Mouse (Mus musculus): Measurements from ENCODE around the gene Rrp1b.
A peak's percentile ranks its signal among the peaks of the same experiment; 100 is the strongest.
"Not testable (repeated sequence)": the region's sequence is repeated elsewhere in the genome, so short reads cannot be mapped to it uniquely, and the experiment has no call there.

Gene Rrp1b

DNA sequence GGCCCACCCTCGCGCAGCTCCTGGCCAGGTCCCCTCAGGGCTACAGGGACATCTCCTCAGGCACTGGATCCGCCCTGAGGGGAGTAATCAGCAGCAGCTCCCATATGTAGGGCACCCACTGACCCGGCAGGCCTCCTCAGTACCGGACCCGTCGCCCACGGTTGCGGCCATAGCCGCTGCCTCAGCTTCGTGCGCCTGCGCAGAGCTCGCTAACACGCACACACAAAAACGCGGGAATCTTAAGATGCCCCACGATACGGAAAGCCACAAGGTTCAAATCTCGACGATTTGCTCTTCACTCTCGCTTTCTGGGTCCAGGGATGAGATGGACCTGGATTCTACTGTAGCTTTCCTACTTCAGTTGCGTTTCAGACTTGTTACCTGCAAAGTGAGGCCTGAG, 1.6 kb upstream of the Rrp1b start:
- no peak for DNase-seq

DNA sequence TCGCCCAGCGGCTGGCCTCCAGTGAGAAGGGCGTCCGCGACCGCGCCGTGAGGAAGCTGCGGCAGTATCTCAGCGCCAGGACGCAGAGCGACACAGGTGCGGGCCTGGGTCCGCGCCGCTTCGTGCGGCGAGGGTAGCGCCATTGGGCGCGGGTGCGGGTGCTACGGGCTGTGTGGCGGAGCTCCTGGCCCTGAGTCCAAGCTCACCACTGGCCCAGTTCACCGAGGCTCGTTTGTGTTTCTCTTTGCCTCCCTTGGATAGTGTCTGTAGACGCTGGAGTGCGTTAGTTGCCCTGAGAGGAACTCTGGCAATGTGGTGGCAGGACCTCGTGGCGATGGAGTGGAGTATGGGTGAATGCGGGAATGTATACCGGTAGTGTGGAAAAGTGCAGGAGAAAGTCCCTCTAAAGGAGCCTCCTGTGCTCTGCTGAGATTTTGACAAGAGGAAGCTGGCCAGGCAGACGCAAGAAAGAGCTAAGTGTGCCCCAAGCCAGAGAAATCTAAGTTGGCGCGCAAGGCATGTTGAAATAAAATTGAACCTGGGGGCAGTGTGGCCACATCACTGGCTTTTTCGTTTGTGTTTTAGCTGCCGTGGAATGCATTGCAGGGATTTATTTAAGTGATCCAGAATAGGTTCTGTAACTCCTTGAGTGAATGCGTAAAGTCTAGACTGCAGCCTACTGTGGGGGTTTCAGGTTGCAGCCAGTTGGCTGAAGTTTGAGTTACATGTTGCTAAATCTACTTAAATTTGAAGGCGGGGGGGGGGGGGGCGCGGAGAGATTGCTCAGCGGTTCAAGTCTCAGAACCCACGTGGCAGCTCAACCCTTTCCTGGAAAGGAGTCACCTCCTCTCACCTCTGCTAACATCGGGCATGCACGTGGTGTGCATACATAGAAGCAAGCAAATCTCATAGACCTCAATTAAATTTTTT, 874 bp downstream of the Rrp1b start:
- DNase-seq, result no peak

DNA sequence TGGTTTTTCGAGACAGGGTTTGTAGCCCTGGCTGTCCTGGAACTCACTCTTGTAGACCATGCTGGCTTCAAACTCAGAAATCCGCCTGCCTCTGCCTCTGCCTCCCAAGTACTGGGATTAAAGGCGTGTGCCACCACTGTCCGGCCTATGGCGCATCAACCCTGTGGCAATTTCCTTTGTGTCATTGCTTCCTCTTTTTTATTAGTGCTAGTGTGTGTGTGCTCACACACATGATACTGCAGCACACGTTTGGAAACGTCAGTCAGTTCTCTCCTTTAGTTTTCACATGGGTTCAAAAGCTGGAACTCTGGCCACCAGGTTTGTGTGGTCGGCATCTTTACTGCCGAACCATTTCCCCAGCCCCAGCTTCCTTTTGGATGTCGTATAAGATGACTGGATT, 4.4 kb downstream of the Rrp1b start:
- no peak for DNase-seq

DNA sequence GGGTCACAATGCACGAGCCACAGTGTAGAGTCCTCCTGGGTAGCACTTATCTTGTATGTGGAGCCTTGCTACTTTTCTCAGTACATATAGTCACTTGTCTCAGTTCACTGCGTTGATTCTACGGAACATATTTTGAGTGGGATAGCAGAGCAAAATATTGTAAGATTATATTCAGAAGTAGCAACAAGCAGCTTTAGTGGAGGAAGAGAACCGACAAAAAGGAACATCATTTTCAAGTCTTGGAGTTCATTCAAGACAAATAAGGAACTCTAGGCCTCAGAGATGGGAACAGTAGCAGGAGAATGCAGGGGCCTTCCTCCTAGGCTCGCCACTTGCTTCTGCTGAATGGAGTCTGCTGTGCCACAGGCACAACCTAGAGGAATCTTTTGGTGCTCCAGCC, 10.6 kb downstream of the Rrp1b start:
- no peak for DNase-seq

DNA sequence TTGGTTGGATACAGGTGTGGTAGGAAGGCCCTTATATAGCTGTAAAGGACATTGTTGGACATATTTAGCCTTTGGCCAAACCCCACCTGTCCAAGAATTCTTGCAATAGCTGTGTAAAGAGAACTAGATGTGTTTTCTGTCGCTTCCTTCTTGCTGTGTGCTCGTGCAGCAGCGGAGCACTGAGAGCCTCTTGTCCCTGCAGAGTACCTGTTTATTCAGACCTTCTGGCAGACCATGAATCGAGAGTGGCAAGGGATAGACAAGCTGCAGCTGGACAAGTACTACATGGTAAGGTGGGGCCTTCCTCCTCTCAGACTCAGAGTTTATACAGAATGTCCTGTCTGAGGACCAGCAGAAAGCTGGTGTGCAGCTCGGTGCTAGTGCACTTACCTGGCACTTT, 12.5 kb downstream of the Rrp1b start:
- DNase-seq, result no peak

DNA sequence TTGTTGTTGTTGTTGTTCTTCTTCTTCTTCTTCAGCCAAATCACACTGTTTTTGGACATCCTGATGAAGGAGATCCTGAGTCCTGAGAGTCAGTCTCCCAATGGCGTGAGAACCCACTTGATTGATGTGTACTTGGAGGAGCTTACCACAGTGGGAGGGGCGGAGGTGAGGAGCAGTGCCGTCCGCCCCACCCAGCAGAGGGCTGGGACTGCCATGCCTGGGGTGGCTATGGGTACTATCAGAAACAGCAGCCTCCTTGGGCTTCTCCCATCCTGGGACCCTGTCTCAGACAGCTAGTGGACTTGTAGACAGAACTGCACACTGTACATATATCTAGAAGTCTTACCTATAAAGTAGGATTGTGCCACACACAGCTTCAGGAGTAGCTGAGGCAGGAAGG, 14.0 kb downstream of the Rrp1b start:
- no peak for DNase-seq

DNA sequence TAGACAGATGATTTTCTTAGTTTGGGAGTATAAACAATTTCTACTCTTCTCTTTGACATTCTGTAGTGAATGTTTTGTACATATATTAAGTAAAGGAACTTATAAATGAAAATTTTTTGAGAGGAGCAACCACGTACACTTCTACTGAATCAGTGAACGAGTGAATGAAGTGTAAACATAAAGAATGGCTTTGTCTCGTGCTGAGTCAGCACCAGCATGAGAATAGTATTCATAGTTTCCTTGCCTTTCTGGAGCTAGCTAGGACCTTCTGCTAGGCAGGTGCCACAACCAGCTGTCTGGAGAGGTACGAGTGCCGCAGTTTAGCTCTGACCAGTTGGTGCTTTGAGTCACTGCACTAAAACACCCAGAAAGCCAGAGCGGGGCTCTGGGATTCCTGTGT, 14.7 kb downstream of the Rrp1b start:
- no peak for DNase-seq

DNA sequence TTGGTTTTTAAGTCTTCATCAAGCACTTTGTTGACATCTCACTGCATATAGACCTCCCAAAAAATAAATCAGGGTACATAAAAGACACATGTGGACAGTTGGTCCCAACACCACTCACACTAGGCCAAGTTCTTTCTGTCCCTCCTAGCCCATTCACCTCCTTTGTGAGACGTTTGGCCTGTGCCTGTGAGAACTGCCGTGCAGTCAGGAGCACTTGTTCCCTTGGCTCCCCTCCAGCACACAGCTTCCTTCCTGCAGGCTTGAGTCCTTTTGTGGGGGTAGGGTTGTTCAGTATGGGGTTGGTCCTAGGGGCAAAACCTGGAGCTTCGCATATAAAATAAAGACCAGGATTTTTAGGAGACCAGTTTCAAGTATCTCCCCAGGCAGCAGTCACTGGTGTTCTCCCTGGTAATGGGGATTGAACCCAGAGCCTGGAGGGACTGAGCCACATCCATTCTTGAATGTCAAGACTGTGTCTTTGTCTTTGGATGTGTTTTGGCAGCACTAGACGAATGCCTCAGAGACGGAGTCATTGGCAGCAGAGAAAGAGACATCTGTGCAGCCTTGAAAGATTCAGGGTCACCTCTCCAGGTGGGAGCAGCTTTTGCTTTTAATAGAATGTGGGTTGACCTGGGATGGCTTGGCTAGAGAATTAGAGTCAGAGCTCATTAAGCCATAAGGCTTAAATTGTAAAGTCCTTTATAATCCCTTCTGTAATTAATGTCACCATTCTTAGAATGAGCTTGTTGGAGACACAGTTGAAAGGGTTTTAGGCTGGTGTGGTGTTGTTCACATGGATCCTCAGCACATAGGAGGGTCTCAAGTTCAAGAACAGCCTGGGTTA, 16.6 kb downstream of the Rrp1b start:
- peak; percentile 61 for DNase-seq

DNA sequence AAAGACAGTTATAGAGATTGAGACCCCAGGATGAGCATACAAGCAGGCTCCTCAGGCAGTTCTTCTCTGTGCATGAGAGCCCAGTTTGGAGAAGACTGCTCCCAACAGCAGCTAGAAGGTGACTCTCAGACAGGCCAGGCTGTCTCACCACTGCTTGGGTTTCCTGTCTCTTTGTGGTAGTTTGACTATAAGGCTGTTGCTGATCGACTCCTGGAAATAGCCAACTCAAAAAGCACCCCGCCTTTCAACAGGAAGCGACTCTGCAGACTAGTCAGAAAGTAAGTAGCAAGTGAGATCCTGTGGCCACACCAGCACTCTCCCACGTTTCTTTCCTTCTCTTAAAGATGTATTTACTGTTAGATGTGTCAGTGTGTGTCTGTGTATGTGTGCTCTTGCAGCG, 17.8 kb downstream of the Rrp1b start:
- DNase-seq, result no peak

DNA sequence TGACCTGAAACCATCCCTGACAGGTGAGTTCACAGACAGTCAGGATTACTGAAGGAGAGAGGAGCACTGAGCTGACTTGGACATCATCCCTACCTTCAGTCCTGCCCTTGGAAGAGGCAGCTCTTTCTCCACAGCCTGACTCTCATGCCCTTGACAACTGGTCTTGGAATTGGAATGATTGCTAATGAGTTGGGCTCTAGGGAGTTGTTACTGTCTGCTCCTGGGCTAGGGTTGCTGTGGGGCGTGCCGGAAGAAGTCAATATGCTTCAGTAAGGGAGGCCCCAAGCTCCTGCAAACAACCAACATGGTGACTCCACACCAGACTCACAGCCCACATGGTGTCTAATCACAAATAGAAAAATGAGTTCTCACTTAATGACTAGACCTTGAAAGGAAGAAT, 21.9 kb downstream of the Rrp1b start:
- no peak for DNase-seq

DNA sequence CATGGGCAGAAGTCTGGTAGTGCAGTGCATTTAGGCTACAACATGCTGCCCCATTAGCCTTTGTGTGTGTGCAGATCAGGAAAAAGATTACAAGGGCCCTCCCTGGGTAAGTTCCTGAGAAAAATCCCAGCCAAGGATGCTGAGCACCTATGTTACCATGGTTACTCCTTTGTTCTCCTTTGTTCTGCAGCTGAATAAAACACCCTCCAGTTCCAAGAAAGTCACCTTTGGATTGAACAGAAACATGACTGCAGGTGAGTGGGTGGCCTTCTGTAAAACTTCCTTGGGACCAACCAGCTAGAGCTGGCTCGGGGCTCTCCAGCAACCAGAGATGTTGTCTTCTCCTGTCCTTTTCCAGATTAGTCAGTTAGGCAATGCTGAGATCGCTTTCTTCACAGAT, 23.2 kb downstream of the Rrp1b start:
- DNase-seq, result no peak

DNA sequence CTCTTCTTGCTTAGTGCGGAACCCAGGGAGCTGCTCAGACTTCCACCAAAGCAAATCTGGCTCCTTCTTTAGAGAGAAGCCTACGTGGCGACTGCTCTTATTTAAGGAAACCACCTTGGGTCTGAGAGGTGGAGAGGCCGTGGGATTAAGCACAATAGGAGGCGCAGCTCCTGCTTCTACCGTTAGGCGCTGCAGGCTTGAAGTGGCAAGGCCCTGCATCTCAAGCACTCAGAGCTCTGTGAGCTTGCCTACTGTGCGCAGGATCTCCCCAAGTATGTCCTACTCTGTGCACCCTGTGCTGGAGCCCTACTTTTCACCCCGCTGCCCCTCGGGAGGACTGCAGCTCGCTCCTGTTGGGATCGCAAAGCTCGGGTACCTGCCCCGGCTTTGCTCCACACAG, 25.3 kb downstream of the Rrp1b start:
- DNase-seq, result no peak

DNA sequence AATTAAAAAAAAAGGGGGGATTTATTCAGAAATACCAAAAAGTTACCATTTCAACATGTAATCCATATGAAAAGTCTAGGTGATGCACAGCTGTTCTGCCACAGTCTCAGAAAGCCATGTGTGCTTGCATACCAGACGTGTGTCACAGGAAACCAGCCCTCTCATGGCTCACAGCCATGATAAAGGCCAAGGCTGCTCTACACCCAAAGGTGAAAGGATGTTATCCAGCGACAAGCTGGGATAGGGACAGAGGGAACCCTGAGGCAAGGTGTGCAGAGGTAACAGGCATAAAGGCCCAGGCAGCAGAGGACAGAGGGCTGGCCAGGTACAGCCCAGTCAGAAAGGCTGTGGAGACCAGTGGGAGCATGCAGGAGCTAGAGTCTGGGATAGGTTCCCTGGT, 27.8 kb downstream of the Rrp1b start:
- DNase-seq, result no peak

DNA sequence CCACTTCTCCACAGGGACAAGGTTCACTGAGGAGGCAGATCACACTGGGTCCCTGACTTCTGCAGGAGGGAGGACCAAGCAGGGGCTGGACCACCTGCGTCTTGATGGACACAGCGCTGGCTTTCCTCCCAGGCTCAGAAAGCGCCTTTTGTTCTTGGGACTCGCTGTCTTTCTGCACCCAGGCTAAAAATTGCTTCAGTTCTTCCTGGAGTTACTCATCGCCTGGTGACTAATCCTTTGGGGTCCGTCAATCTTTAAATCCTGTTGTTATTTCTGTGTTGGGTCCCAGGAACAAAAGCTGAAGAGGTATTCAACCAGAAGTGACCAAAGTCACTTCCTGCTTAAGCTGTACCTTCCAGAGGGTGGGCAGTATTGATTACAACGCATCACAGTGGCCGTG, 28.9 kb downstream of the Rrp1b start:
- not testable (repeated sequence) for DNase-seq

DNA sequence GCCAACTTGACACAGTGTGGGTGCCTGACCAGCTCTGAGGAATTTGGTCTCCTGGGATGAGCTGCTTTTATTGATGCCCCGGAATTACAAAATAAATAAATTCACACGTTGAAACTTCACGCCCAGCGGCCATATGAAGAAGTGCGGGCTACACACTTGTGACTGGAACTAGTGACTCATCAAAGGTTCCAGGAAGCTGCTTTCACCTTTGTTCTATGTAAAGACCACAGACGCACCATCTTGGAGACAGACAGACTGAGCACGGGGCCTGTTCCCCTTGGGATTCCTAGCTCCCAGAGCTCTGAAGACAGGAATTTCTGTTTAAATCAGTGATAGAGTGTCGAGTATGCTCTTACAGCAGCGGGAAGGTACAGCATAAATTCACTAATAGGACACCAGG, 31.6 kb downstream of the Rrp1b start:
- no peak for DNase-seq

DNA sequence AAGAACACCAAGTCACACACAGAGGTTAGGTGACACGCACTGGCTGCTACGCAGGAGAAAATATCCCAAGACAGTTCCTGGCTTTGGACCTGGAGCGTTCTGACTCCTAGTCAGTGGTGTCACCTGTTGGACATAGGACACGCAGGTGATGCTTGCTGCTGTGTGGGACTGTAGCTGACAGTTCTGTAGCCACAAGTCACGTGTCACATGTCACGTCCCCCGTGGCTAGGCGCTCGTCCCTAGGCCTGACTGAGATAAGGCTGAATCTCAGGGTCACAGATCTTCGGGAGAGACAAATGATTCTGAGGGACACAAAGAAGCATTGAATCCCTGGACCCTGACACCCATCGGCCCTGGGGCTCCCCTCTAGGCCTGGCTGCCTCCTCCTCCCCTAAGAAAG, 32.5 kb downstream of the Rrp1b start:
- no peak for DNase-seq

DNA sequence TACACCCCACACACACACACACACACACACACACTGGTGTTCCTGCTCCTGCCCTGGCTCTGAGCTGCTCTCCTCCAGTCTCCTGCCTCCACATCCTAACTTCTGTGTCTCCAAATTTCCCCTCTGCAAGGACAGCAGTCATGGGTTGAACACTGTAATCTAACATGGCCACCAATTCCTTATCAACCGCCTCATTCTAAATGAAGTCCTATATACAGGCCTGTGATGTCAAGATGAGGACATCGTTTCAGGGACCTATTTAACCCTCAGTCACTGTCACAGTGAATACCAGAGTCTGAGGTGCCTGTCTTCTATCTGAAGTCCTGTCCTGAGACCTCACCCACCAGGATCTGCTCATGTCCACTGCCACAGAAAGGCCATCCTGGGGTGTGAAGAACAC, 32.9 kb downstream of the Rrp1b start:
- no peak for DNase-seq

DNA sequence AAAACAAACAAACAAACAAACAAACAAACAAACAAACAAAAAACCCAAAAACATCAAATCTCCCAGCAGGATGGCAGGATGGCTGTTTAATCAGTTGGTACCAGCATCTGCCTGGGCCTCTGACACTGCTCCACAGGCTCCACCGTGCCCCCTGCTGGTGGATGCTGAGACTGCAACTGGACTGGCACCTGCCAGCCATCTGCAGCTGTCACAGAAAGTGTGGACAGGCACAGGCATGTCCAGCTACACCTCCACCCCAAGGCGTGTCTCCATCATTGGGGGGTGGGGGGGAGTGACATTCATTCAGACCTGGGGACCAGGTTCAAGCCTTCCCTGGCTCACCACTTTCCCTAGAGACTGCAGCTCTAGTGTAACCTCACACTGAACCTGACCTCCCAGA, 37.5 kb downstream of the Rrp1b start:
- peak; percentile 82 for DNase-seq

DNA sequence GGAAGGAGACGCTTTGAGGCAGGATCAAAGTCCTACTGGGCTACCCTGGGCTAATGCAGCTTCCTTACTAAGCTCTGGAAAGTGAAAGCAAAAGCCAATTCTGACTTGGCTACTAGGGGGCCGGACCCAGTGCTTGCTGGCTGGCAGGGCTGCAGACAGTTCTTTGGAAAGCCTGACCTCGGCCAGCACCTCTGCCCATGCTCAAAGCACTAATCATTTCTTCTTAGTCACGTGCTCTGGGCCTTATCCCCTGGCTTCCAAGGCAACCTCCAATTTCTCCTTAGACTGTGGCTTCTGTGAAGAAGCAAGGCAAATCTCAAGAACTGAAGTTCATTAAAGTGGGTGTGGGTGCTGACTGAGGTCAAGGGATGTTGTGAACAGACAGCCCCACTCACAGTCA, 38.8 kb downstream of the Rrp1b start:
- no peak for DNase-seq

DNA sequence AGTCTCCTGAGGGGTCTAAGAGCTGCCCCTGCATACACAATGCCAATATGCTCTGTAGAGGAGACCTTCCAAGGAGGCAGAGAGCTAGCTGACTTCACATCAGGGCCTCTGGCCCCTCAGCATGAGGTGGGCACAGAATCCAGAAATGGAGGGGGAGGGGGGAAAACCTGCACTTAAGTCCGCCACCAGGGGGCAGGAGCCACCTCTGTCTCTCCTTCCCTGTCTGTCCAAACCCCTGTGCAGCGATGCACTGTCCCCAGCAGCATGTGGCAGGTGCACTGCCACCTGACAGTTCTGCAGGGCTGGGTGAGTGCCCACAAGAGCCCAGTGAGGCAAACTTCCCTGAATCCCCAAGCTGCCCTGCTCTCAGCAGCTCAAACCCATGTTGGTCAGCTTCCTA, 39.3 kb downstream of the Rrp1b start:
- DNase-seq, result peak; percentile 76

DNA sequence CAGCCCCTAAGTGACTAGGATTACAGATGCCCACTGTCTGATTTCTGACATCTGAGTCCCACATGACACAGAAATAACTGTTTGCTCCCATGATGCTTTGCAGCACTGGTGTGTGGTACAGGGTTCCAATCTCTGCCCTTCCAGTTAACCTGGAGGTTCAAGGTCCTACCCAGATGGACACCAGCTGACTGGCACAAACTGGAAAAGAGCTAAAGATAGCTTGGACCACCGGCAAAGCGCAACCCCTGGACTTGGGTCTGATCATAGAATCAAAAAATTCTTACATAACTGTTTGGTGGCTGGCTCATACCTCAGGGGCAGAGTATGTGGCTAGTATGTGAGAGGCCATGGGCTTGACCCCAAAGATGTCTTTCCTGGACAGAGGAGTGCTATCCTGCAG, 47.5 kb downstream of the Rrp1b start:
- no peak for DNase-seq

DNA sequence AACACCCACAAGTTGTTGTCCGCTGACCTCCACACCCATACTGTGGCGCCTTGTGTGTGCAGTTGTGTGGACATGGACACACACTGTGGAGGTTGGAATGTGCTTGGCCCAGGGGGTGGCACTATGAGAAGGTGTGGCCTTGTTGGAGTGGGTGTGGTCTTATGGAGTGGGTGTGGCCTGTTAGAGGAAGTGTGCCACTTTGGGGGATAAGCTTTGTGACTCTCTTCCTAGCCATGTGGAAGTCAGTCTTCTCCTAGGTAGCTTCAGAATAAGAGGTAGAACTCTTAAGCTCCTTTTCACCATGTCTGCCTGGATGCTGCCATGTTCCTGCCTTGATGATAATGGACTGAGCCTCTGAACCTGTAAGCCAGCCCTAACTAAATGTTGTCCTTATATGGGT, 51.2 kb downstream of the Rrp1b start:
- DNase-seq, result no peak

DNA sequence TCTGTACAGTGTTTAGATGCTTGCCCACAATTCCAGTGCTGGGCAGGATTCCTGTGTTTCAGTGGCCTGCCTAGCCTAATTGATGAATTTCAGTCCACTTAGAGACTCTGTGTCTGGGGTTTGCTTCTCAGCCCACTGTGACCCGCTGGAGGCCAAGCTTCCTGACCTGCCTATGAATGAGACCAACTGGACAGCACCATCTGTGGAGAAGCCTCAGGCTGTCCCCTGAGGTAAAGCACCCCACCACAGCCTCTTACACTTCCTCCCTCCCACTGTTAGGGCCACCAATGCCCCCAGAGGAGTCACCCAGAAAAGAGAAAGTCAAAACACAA, 55.1 kb downstream of the Rrp1b start:
- DNase-seq, result no peak
